Mouse (Mus musculus) MN1 (cell line): ENCODE measurements around the gene Rspry1.

Source experiments
- DNase-seq: peaks from one replicate; pipeline ENCODE4 v3.0.0-alpha.2; 2016; ENCODE audit warnings: low spot score

Gene Rspry1

DNA sequence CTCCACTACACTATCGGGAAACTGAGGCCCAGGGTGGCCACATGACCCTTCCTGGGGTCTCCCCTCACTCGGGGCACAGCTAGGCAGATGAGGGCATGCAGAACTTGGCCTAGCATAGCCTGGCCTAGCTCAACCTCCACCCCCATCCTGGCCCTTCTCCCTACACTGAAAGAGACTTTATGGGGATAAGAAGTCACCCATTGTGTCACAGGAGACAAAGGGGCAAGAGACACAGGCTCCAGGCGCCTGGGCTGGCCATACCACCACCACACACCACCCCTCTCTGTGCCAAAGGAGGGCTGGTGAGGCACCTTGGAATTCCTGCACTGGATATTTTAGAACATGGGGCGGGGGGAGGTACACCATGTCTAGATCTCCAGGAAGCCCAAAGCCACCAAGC is 82.5 kb downstream of the Rspry1 start:
- DNase-seq = no peak

DNA sequence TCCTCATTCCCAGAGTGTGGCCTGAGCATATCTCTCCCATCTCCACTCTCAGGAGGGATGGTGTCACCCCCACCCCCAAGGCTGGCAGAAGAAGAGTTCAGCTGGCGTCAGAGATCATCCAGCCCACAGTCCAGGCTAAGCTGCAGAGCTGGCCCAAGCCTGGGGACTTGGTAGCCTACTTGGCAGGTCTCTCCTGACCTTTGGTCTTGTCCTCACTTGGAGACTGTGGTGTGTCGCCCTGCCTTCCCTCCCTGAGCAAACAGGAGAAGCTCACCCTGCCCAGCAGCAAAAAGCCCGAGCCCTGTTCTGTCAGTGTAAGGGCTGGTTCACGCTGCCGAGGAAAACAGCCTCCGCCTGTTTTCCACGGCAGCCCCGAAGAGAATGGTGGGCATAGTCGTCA is 84.2 kb downstream of the Rspry1 start:
- DNase-seq = no peak

DNA sequence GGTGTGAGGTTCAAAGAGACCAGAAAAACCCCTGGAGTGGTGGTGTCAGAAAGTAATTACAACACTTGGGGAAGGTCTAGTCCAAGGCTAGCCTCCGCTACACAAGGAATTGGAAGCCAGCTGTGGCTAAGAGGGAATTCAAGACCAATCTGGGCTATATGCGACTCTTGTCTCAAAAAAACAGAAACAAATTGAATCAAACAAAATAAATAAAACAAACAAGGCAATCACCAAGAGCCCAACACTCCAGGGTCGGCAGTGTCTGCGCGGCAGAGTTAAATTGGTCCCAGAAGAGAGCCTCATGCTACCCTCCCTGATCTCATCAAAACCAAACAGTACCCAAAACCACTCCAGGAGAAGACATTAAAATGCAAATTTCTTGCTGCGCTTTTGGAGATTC is 93.0 kb downstream of the Rspry1 start:
- DNase-seq = no peak

DNA sequence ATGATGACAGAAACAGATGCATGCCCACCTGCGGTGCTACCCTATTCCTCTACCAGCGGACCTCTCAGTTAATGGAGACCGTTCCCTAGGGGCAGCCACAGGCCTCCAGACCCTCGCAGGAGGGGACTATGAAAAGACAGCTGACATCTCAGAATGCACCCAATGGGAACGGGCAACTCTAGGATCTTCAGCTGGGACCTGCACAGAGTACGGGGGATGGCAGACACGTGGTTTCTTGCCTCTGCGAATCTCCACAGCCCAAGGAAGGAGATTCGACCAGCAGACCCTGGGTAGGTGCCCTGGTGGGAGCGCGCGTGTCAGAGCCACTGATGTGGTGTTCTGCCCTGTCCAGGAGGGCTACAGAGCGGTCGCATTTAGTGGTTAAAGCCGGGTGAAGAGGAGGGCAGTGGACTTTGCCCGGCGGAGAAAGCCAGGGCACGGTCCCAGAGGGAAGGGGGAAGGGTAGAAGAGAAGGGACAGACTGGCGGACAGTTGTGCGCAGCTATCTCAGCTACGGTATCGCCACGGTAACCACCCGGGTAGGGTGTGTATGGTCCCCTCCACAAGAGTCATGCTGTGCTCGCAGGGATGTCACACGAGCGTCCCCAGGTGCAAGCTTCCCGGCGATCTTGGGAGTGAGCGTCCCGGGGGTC is 93.7 kb downstream of the Rspry1 start:
- DNase-seq = no peak

DNA sequence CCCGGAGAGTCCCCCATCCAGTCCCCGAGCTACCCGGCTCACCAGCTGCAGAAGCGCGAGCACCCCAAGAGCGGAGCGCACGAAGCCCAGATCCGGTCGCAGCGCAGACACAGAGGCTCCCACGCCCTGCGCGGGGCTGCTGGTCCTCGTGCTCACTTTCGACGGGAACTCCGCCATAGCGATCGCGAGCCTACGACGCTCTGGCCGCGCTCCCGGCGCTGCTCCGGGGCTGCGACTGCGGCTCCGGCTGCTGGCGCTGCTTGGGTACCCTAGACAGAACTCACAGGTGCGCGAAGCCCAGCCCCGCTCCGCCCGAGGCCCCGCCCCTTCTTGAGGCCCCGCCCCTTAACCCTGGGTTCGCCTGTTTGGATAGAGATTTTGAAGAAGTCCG is 94.3 kb downstream of the Rspry1 start, which contains the start of gene Pllp:
Gene Pllp, minus strand, starts transcription at position 285 of the 391 bp plus-strand sequence.
- DNase-seq = no peak

DNA sequence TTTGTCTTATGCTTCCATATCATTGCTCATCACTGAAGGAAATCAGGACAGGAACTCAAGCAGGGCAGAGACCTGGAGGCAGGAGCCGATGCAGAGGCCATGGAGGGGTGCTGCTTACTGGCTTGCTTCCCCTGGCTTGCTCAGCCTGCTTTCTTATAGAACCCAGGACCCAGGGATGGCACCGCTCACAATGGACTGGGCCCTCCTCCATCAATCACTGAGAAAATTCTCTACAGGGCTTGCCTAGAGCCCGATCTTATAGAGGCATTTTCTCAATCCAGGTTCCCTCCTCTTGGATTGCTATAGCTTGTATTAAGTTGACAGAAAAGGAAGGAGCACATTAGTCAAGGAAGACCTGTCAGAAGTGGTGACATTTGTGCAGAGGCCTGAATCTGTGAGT is 94.8 kb downstream of the Rspry1 start:
- no peak for DNase-seq

DNA sequence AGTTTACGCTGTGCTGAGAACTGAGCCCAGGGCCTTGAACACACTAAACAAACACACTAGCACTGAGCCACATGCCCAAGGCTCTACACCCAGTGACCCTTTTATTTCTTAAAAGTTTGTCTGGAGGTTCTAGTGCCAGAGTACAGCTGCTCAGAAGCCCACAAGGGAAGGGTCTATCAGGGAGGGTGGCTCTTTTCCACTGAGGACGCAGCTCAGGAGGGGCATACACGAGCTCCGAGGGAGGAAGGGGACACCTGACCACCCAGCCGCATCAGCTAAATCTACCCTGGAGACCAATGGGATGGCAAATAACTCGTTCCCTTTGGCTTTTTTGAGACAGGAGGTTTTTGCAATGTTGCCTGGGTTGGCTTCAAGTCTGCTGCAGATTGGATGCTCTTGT is 96.2 kb downstream of the Rspry1 start:
- no peak for DNase-seq

DNA sequence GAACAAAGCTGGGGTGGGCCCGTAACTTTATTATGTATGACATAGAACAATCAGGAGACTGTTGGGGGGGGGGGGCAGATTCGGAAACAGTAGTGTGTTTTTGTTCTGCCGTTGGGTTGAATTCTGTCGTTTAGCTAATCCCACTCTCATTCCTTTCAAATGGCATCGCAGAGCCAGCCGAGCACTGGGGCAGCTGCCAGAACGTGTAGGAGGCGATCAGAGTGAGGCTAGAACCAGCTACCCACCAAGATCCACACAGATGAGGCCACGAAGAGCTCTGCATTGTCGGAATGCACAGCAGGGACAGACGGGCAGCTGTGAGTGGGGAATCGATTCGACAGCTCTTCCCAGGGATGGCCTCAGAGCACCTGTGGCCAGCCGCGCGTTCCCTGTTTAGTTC is 97.6 kb downstream of the Rspry1 start:
- no peak for DNase-seq

DNA sequence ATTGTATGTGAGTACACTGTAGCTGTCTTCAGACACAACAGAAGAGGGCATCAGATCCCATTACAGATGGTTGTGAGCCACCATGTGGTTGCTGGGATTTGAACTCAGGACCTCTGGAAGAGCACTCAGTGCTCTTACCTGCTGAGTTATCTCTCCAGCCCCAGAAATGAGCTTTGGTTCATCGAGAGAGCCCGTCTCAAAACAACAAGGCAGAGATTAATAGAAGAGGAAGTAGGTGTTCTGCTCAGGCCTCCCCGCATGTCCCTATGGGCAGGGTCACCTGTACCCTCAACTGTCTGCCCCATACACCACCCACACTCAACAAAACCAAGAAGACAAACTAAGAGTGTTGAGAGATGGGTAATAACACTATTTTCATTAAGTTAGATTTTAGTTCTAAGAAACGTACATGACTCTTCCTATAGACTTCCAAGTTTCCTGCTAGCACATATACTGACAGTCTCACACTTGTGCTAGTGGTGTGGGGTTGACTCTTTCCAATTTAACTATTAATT is 98.7 kb downstream of the Rspry1 start:
- DNase-seq = no peak

DNA sequence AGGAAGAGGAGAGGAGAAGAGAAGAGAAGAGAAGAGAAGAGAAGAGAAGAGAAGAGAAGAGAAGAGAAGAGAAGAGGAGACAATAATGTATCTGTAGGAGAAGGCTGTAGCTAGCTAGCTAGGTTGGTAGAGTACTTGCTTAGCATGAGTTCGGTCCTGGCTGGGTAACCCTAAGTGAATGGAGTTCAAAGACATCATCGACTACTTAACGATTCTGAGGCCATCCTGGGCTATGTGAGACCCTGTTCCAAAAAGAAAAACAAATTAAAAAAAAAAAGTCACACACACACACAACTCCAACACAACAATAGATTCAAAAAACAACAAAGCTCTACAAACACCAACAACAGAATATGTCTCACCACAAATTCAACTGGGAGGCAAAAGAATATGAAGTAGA is 100.4 kb downstream of the Rspry1 start:
- DNase-seq = peak; percentile 32

DNA sequence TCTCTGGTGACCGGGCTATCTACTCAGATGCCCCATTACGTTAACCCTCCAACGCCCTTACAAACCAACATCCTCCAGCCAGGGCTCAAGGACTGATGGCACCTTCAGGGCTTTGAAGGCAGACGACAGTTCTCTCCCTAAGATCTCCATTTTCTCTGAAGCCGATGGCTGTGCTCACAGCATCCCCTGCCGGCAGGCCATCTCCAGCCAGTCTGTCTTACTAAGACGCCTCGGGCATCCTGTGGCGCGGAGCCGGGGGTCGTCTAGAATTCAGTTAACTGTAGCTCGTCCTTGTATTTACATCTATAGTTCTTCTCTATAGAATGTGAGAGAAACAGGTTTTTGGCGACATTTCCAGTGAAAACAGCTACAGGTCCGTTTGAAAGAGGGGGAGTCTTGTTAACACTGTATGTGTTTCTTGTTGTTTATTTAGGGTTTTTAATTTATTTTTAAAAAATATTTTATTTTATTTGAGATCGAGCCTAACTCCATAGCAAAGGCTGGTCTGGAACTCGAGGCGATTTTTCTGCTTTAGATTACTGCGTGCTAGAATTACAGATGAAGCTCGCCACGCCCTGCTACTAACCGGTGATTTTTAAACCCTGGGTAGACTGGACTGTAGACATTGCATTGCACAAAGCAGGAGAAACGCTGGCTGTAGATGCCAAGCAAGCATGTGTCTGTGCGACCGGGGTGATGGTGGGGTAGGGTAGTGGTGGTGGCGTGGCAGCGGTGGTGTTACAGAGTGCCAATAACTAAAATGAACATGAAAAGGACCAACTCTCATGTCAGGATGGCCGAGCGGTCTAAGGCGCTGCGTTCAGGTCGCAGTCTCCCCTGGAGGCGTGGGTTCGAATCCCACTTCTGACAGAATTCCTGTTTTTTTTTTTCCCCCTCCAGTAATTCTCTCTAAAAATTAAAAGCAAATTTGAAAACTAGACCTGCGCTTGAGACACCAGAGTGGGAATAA is 101.4 kb downstream of the Rspry1 start:
- peak; percentile 94 for DNase-seq

DNA sequence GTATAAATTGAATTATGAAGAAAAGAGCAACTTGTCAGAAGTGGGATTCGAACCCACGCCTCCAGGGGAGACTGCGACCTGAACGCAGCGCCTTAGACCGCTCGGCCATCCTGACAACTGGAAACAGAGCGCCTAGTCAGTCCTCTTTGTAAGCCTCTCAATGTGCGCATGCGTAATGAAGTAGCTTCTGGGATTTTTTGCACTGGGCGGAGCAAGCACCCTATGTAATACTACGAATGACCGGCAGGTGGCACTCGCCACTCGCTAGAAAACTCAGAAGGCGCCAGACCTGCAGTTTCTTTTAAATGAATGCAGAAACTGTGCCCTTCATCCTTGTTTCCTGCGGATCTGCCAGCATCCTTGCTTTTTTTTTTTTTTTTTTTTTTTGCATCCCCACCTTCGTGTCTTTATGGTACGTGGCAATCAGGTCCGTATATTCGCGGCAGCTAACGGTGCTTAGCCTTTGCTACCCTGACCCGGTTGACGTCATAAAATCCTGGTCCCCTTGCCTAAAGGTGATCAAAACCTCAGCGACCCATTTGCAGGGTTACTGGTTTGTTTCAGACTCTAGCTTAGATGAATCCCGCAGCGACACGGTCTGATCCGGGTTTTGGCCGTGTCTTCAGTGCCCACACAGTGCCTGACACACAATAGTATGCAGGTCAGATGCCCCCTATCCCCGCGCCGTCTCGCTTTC is 102.4 kb downstream of the Rspry1 start:
- DNase-seq = peak; percentile 99

DNA sequence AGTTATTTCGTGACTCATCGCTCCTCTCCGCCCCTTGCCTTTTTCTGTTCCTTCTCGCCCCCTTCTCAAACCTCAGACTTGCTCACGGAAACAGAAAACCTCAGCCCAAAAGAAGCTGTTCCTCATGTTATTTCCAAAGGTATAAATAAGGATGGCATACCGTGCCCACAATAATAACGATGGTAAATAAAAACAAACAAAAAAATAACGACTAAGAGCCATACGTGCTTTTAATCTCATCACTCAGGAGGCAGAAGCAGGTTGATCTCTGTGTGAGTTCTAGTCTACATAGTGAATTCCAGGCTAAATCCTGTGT is 102.9 kb downstream of the Rspry1 start:
- DNase-seq = no peak

DNA sequence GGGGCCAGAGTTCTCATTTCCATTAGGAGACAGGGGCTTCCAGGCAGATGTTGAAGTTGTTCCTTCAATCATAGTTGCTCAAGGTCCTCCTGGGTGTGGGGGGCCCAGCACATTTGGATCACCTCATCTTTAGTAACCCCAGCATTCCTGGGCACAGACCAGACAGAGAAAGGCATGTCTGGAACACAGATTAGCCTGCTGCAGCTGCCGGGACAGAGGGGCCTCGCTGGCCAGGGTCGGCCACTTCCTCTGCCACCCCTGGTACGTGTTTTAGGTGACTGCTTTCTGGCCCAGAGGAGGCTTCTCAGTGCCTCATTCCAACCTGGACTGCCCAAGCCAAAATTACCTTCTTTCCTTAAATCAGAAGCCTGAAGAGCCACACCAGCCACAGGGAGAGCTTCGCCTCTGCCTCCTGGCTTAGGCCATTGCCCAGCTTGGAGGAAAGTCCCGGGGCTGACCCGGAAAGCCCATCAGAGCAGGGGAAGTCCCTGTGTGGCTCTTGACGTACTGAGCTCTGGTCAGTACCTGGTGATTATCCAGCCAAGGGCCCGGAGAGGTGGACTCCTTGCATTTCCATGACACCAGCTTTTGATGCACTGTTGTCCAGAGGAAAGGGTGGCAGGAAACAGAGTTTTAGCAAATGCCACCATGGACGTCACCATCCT is 104.0 kb downstream of the Rspry1 start:
- DNase-seq = no peak

DNA sequence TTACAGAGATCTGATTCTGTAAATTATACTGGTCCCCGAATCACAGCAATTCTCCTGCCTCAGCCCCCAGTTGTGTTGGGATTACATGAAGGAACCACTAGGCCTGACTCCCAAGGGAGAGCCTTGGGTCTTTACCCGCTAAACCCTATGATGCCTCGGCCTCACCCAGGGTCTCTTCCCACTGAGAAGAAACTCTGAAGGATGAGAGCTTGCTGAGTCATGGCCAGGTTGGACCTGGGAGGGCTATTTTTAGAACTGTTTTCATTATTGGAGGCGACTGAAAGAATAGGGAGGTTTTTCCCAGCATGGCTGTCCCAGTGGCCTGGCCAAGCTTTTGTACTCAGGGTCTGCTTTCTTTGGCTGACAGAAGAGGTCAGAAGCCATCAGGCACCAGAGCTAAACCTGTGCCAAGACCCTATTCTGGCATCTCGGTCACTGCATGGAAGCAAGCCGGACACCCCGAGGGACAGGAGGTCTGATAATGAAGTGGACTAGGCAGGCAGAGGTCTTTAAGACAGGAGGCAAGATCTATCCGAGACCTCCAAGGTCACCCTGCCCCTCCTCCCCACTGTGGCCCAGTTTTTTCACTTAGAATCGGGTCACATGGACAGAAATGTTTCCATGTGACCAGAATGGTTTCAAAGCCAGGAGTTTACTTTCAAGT is 105.1 kb downstream of the Rspry1 start:
- peak; percentile 20 for DNase-seq
